9 mouse cellular contexts compared by ENCODE assay signal in genomic region chr5:136660721-136661120, GRCm38 (mm10). TPM values are rescaled to one million over a fixed set of nuclear protein-coding genes. Genes with fewer than 3 reads are reported as not detected.
"Had no signal": no experiment of that assay in that cellular context is flagged by ENCODE, and none has a peak within 500 bp of the region (broad histone marks: within the 10 kb centered on the region; RNA-seq: fewer than 3 reads in every experiment).

No protein-coding gene starts in this region.

RNA-seq across cellular contexts. Expression of gene Myl10, which starts 32.2 kb away (rescaled TPM):
- total RNA-seq: neutrophil, adult 5-6 weeks had no signal
- polyA plus RNA-seq: neural tube, embryonic 13.5 days; neural tube, embryonic 14.5 days; neural tube, embryonic 15.5 days; small intestine, adult 2 months; spleen, adult 2 months; stomach, embryonic 14.5 days; stomach, postnatal 0 days; urinary bladder, adult 2 months had no signal
